Mouse (Mus musculus): ENCODE results near the gene Taf6l. TPM values are rescaled to one million over a fixed set of nuclear protein-coding genes. Genes with fewer than 3 reads are reported as not detected.

Taf6l gene
- 26.9 and 28.3 TPM in 2 replicates for polyA plus RNA-seq (2012; rRNA removed)

GRCm38 (mm10) chr19:8786008-8786781 is at the start of gene Taf6l:
Taf6l (minus strand) TSS chr19:8786417.

GRCm38 (mm10) chr19:8829660-8830059 is 43.4 kb upstream of the Taf6l start, which contains the start of gene AC129217.1:
AC129217.1 (plus strand) TSS chr19:8829773.

GRCm38 (mm10) chr19:8819596-8820423 is 33.6 kb upstream of the Taf6l start, which contains the start of gene Hnrnpul2:
Hnrnpul2 (plus strand) TSS chr19:8820010.

GRCm38 (mm10) chr19:8818801-8819595 is 32.8 kb upstream of the Taf6l start, which contains the start of gene Ttc9c:
Ttc9c (minus strand) TSS chr19:8819333.

GRCm38 (mm10) chr19:8802130-8802821 is 16.1 kb upstream of the Taf6l start, which contains the start of gene Zbtb3:
Zbtb3 (plus strand) TSS chr19:8802555.

GRCm38 (mm10) chr19:8798264-8798946 is 12.2 kb upstream of the Taf6l start, which contains the start of gene Polr2g:
Polr2g (minus strand) TSS chr19:8798577.

GRCm38 (mm10) chr19:8774086-8774835 is 12.0 kb downstream of the Taf6l start, which contains the start of gene Tmem179b:
Tmem179b (minus strand) TSS chr19:8774467.

GRCm38 (mm10) chr19:8770567-8771270 is 15.5 kb downstream of the Taf6l start, which contains the start of gene Tmem223:
Tmem223 (plus strand) TSS chr19:8770996.

GRCm38 (mm10) chr19:8756635-8757387 is 29.4 kb downstream of the Taf6l start, which contains the start of gene Nxf1:
Nxf1 (plus strand) TSS chr19:8757073.

GRCm38 (mm10) chr19:8741243-8741869 is 44.9 kb downstream of the Taf6l start, which contains the start of gene Stx5a:
Stx5a (plus strand) TSS chr19:8741413.

GRCm38 (mm10) chr19:8740603-8741002 is 45.6 kb downstream of the Taf6l start, which contains the start of gene 1700092M07Rik:
1700092M07Rik (plus strand) TSS chr19:8740718.

GRCm38 (mm10) chr19:8735389-8736159 is 50.6 kb downstream of the Taf6l start, which contains the start of gene Wdr74:
Wdr74 (plus strand) TSS chr19:8735827.

Other genes starting within 250 kb of the Taf6l start
- gene Slc22a8, start 195.2 kb downstream of the Taf6l start, polyA plus RNA-seq (2012; rRNA removed) = 0.05 and 0.14 TPM in 2 replicates
- not detected in 2 replicates for gene Slc22a6, start 168.4 kb downstream of the Taf6l start, polyA plus RNA-seq (2012; rRNA removed)
- 0.27 and 0.39 TPM in 2 replicates for gene Chrm1, start 122.6 kb downstream of the Taf6l start, polyA plus RNA-seq (2012; rRNA removed)
- 264 and 289 TPM in 2 replicates for gene Slc3a2, start 63.0 kb downstream of the Taf6l start, polyA plus RNA-seq (2012; rRNA removed)
- 39.6 and 45.2 TPM in 2 replicates for gene Wdr74, start 50.6 kb downstream of the Taf6l start, polyA plus RNA-seq (2012; rRNA removed)
- not detected in 2 replicates for gene 1700092M07Rik, start 45.7 kb downstream of the Taf6l start, polyA plus RNA-seq (2012; rRNA removed)
- 114 and 132 TPM in 2 replicates for gene Stx5a, start 45.0 kb downstream of the Taf6l start, polyA plus RNA-seq (2012; rRNA removed)
- gene Nxf1, start 29.3 kb downstream of the Taf6l start, polyA plus RNA-seq (2012; rRNA removed) = 61.6 and 71.3 TPM in 2 replicates
- 276 and 327 TPM in 2 replicates for gene Tmem223, start 15.4 kb downstream of the Taf6l start, polyA plus RNA-seq (2012; rRNA removed)
- 127 and 136 TPM in 2 replicates for gene Tmem179b, start 11.9 kb downstream of the Taf6l start, polyA plus RNA-seq (2012; rRNA removed)
- gene Polr2g, start 12.2 kb upstream of the Taf6l start, polyA plus RNA-seq (2012; rRNA removed) = 24.6 and 45.5 TPM in 2 replicates
- 3.0 and 3.2 TPM in 2 replicates for gene Zbtb3, start 16.1 kb upstream of the Taf6l start, polyA plus RNA-seq (2012; rRNA removed)
- gene Ttc9c, start 32.9 kb upstream of the Taf6l start, polyA plus RNA-seq (2012; rRNA removed) = 12.5 and 19.6 TPM in 2 replicates
- gene Hnrnpul2, start 33.6 kb upstream of the Taf6l start, polyA plus RNA-seq (2012; rRNA removed) = 16.0 and 24.5 TPM in 2 replicates
- 0.68 TPM in 1 of 2 replicates, not detected in the other for gene AC129217.1, start 43.4 kb upstream of the Taf6l start, polyA plus RNA-seq (2012; rRNA removed)
- 183 and 186 TPM in 2 replicates for gene Bscl2, start 51.0 kb upstream of the Taf6l start, polyA plus RNA-seq (2012; rRNA removed)
- 1.5 and 1.9 TPM in 2 replicates for gene Gng3, start 52.8 kb upstream of the Taf6l start, polyA plus RNA-seq (2012; rRNA removed)
- 3.2 and 4.4 TPM in 2 replicates for gene Lrrn4cl, start 64.4 kb upstream of the Taf6l start, polyA plus RNA-seq (2012; rRNA removed)
- gene Ubxn1, start 85.1 kb upstream of the Taf6l start, polyA plus RNA-seq (2012; rRNA removed) = 115 and 129 TPM in 2 replicates
- gene Uqcc3, start 94.5 kb upstream of the Taf6l start, polyA plus RNA-seq (2012; rRNA removed) = 22.7 and 33.5 TPM in 2 replicates
- gene Lbhd1, start 97.3 kb upstream of the Taf6l start, polyA plus RNA-seq (2012; rRNA removed) = 0.85 and 1.2 TPM in 2 replicates
- not detected in 2 replicates for gene Gm49403, start 97.5 kb upstream of the Taf6l start, polyA plus RNA-seq (2012; rRNA removed)
- 19.1 and 24.3 TPM in 2 replicates for gene 1810009A15Rik, start 102.4 kb upstream of the Taf6l start, polyA plus RNA-seq (2012; rRNA removed)
- not detected in 2 replicates for gene Gm49416, start 102.5 kb upstream of the Taf6l start, polyA plus RNA-seq (2012; rRNA removed)
- 37.5 and 40.2 TPM in 2 replicates for gene Ints5, start 106.6 kb upstream of the Taf6l start, polyA plus RNA-seq (2012; rRNA removed)
- 135 and 159 TPM in 2 replicates for gene Ganab, start 111.7 kb upstream of the Taf6l start, polyA plus RNA-seq (2012; rRNA removed)
- 118 and 124 TPM in 2 replicates for gene B3gat3, start 134.0 kb upstream of the Taf6l start, polyA plus RNA-seq (2012; rRNA removed)
- gene Rom1, start 142.9 kb upstream of the Taf6l start, polyA plus RNA-seq (2012; rRNA removed) = 23.4 and 23.7 TPM in 2 replicates
- gene Eml3, start 143.1 kb upstream of the Taf6l start, polyA plus RNA-seq (2012; rRNA removed) = 73.5 and 83.4 TPM in 2 replicates
- 21.7 and 22.8 TPM in 2 replicates for gene Mta2, start 155.5 kb upstream of the Taf6l start, polyA plus RNA-seq (2012; rRNA removed)
- 24.1 and 25.9 TPM in 2 replicates for gene Tut1, start 167.4 kb upstream of the Taf6l start, polyA plus RNA-seq (2012; rRNA removed)
- gene Eef1g, start 180.6 kb upstream of the Taf6l start, polyA plus RNA-seq (2012; rRNA removed) = 306 and 361 TPM in 2 replicates
- gene Ahnak, start 202.9 kb upstream of the Taf6l start, polyA plus RNA-seq (2012; rRNA removed) = 16.0 and 16.5 TPM in 2 replicates